Mouse (Mus musculus) ES-Bruce4 (cell line): ENCODE measurements around the gene Prkce. TPM values are rescaled to one million over a fixed set of nuclear protein-coding genes. Genes with fewer than 3 reads are reported as not detected.

Source experiments
- H3K27ac ChIP-seq: 2 replicates; pipeline ENCODE4 v1.5.1; 2012; ENCODE audit warnings: low read length, inconsistent platforms; ENCODE audit not compliant: insufficient read depth
- H3K27me3 ChIP-seq: 2 replicates; pipeline ENCODE4 v1.6.1; 2012; ENCODE audit warnings: mild to moderate bottlenecking, low read length, inconsistent platforms; ENCODE audit not compliant: control insufficient read depth, poor library complexity, insufficient read depth, severe bottlenecking
- H3K36me3 ChIP-seq: 2 replicates; pipeline ENCODE4 v1.6.1; 2012; ENCODE audit warnings: inconsistent platforms, mild to moderate bottlenecking, low read length, moderate library complexity; ENCODE audit not compliant: control insufficient read depth, poor library complexity, insufficient read depth, severe bottlenecking
- H3K4me1 ChIP-seq: one replicate; pipeline ENCODE4 v1.8.1; 2011; ENCODE audit warnings: low read length; ENCODE audit not compliant: control insufficient read depth, insufficient read depth
- H3K4me3 ChIP-seq: 2 replicates; pipeline ENCODE4 v1.5.1; 2011; ENCODE audit warnings: low read depth, mild to moderate bottlenecking, low read length
- H3K9ac ChIP-seq: 2 replicates; pipeline ENCODE4 v1.6.1; 2012; ENCODE audit warnings: low read depth, mild to moderate bottlenecking, inconsistent platforms; ENCODE audit not compliant: poor library complexity, severe bottlenecking
- H3K9me3 ChIP-seq: replicated peaks from 2 replicates; pipeline ENCODE4 v1.6.1; 2012; ENCODE audit warnings: mild to moderate bottlenecking, low read length, inconsistent platforms; ENCODE audit not compliant: control insufficient read depth, poor library complexity, insufficient read depth, severe bottlenecking
- CTCF ChIP-seq: IDR thresholded peaks from one replicate; pipeline ENCODE4 v1.8.1; 2011; ENCODE audit warnings: low read depth, low read length
- EP300 ChIP-seq: IDR thresholded peaks from 2 replicates; pipeline ENCODE4 v1.6.1; 2011; ENCODE audit warnings: low read depth, low read length; ENCODE audit not compliant: insufficient read depth
- POLR2A ChIP-seq: IDR thresholded peaks from one replicate; pipeline ENCODE4 v1.8.1; 2011; ENCODE audit warnings: low read length; ENCODE audit not compliant: insufficient read depth
- polyA plus RNA-seq: library from polyadenylated mRNA; stranded (reverse); fragments of >200 nt; gene quantifications from 2 replicates; pipeline ENCODE4 v1.2.4, GENCODE M21; 2011; ENCODE audit warnings: low read depth; ENCODE audit not compliant: missing spikeins, insufficient read depth, insufficient read length

Prkce gene
- polyA plus RNA-seq, 1 experiment = 4.3 TPM

- H3K9ac ChIP-seq = no peak overlapping the region
- no peaks in the 10 kb centered on the region for H3K4me1 ChIP-seq
- no peak overlapping the region for H3K27ac ChIP-seq
- H3K27me3 ChIP-seq = no peaks in the 10 kb centered on the region
- no peak overlapping the region for H3K4me3 ChIP-seq
- TF ChIP-seq EP300 = no peak
- no peak for TF ChIP-seq POLR2A
- no peaks in the 10 kb centered on the region for H3K9me3 ChIP-seq
- no peaks in the 10 kb centered on the region for H3K36me3 ChIP-seq
Observed at GRCm38 (mm10) chr17:86479406-86479805, 311.8 kb downstream of the Prkce start.

DNA sequence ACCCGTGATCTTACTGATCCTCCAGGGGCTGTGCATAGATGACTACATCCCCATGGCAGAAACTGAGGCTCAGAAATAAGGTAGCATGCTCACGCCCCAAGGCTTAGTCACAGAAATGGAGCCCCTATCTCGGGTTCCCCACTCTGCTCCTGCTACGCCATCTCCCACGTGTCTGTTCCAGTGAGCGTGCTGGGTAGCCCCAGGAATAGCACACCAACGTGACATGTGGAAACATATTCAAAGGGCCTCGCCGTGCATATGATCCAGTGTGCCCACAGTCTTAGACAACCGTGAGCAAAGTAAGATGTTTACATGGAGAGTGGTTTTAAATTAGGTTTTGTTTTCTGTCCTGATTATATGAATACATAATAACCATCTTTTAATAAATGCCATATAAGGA is 315.1 kb downstream of the Prkce start:
- no peaks in the 10 kb centered on the region for H3K27me3 ChIP-seq
- no peaks in the 10 kb centered on the region for H3K4me1 ChIP-seq
- no peak overlapping the region for H3K9ac ChIP-seq

DNA sequence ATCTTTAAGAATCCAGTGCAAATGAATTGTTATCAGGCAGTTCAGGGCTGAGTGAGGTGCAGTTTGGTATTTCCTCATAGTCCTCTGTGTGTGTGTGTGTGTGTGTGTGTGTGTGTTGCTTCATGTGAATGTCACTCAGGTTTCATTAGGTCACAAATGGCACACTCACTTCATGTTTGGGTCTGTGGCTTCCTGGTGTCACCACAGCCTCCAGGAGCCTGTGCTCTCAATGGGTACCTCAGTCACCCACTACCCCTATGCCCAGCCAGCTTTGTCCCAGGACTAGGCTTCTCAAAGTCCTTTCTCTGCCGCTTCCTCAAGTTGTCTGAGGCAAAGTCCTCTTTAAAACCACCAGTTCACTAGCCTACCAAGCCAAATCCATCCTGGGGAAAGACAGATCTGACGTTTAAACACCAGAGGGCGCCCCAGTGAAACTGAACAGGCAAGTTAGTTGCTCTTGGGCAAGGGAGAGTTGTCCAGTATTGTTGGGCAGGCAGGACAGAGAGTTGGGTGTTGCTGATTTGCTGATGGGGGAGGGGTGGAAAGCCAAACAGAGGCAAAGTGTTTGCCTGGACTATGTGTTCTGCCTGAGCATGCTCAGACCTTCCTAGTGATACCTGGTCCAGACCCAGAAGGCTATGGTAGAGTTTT is 316.6 kb downstream of the Prkce start:
- H3K9me3 ChIP-seq = no peaks in the 10 kb centered on the region
- no peaks in the 10 kb centered on the region for H3K4me1 ChIP-seq
- no peaks in the 10 kb centered on the region for H3K27me3 ChIP-seq
- H3K36me3 ChIP-seq = no peaks in the 10 kb centered on the region
- no peak overlapping the region for H3K9ac ChIP-seq
- no peak for TF ChIP-seq EP300
- TF ChIP-seq POLR2A = no peak
- TF ChIP-seq CTCF = peak; percentile 46
- no peak overlapping the region for H3K4me3 ChIP-seq
- H3K27ac ChIP-seq = no peak overlapping the region

More for the DNA sequence above, 315.1 kb downstream of the Prkce start:
- H3K4me3 ChIP-seq = no peak overlapping the region
- no peak overlapping the region for H3K27ac ChIP-seq
- TF ChIP-seq POLR2A (no peak), EP300 (no peak), CTCF (no peak)
- no peaks in the 10 kb centered on the region for H3K9me3 ChIP-seq
- H3K36me3 ChIP-seq = no peaks in the 10 kb centered on the region

DNA sequence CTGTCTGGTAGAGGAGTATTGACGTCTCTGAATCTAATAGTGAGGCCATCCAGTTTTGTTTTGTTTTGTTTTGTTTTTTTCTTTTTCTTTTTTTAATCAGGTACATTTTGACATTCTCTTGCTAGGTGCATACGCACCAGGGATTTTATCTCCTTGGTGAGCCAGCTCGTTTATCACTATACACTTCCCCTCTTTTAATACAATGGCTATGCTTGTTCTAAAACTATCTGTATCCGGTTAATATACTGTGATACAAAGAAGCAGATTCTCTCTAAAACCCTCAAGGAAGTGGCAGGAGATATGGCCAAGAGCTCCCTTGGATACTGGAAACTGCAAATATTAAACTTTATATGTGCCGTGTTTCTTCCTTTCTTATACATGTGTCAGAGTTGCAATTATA is 319.1 kb downstream of the Prkce start:
- no peaks in the 10 kb centered on the region for H3K9me3 ChIP-seq
- TF ChIP-seq CTCF (no peak), EP300 (no peak)
- no peak overlapping the region for H3K27ac ChIP-seq
- no peak overlapping the region for H3K4me3 ChIP-seq
- H3K36me3 ChIP-seq = no peaks in the 10 kb centered on the region
- H3K27me3 ChIP-seq = no peaks in the 10 kb centered on the region
- no peak overlapping the region for H3K9ac ChIP-seq
- H3K4me1 ChIP-seq = no peaks in the 10 kb centered on the region

GRCm38 (mm10) chr17:86487450-86487849 is 319.9 kb downstream of the Prkce start:
- Histone ChIP-seq H3K4me3 (no peak overlapping the region), H3K4me1 (no peaks in the 10 kb centered on the region), H3K9ac (no peak overlapping the region), H3K27ac (no peak overlapping the region), H3K36me3 (no peaks in the 10 kb centered on the region), H3K9me3 (no peaks in the 10 kb centered on the region), H3K27me3 (no peaks in the 10 kb centered on the region)
- TF ChIP-seq POLR2A (no peak), EP300 (no peak), CTCF (no peak)

- no peak overlapping the region for H3K9ac ChIP-seq
- H3K4me1 ChIP-seq = no peaks in the 10 kb centered on the region
- no peak overlapping the region for H3K4me3 ChIP-seq
- H3K27ac ChIP-seq = no peak overlapping the region
- no peaks in the 10 kb centered on the region for H3K9me3 ChIP-seq
- no peaks in the 10 kb centered on the region for H3K36me3 ChIP-seq
- no peak for TF ChIP-seq POLR2A
- TF ChIP-seq EP300 = no peak
- TF ChIP-seq CTCF = no peak
- no peaks in the 10 kb centered on the region for H3K27me3 ChIP-seq
Observed at GRCm38 (mm10) chr17:86489827-86490226, 322.2 kb downstream of the Prkce start.
